Mouse (Mus musculus) megakaryocyte, adult 5-6 weeks (primary cell): ENCODE results near the gene Adam17. TPM values are rescaled to one million over a fixed set of nuclear protein-coding genes. Genes with fewer than 3 reads are reported as not detected.

Source experiments
- total RNA-seq, 2 experiments: library from RNA; stranded (forward) in 1 of 2; stranded (reverse) in 1 of 2; fragments of 153-499, 151-499 nt in 1 of 2; fragments of 221-1000, 200-1000 nt in 1 of 2; gene quantifications; 2 replicates each; pipeline versions ENCODE4 v1.2.3 to v1.2.4; 2015 to 2017

Gene Adam17
- total RNA-seq, 2 experiments from 2014 or later = 46.9 to 77.0 TPM

Other genes starting within 250 kb of the Adam17 start
- 111 and 130 TPM in 2 replicates for gene Cpsf3, start 88.2 kb downstream of the Adam17 start, total RNA-seq (2015)
- 68.0 and 82.5 TPM in 2 replicates for gene Cpsf3, start 88.2 kb downstream of the Adam17 start, total RNA-seq (2017)
- 47.5 and 50.9 TPM in 2 replicates for gene Itgb1bp1, start 87.3 kb downstream of the Adam17 start, total RNA-seq (2015)
- gene Itgb1bp1, start 87.3 kb downstream of the Adam17 start, total RNA-seq (2017) = 28.6 and 35.0 TPM in 2 replicates
- 44.1 and 46.5 TPM in 2 replicates for gene Iah1, start 57.2 kb downstream of the Adam17 start, total RNA-seq (2015)
- gene Iah1, start 57.2 kb downstream of the Adam17 start, total RNA-seq (2017) = 34.7 and 41.9 TPM in 2 replicates
- gene Ywhaq, start 44.0 kb upstream of the Adam17 start, total RNA-seq (2015) = 265 and 275 TPM in 2 replicates
- 136 and 156 TPM in 2 replicates for gene Ywhaq, start 44.0 kb upstream of the Adam17 start, total RNA-seq (2017)